Mouse (Mus musculus): ENCODE data around the gene Pgam5.

Gene Pgam5

DNA sequence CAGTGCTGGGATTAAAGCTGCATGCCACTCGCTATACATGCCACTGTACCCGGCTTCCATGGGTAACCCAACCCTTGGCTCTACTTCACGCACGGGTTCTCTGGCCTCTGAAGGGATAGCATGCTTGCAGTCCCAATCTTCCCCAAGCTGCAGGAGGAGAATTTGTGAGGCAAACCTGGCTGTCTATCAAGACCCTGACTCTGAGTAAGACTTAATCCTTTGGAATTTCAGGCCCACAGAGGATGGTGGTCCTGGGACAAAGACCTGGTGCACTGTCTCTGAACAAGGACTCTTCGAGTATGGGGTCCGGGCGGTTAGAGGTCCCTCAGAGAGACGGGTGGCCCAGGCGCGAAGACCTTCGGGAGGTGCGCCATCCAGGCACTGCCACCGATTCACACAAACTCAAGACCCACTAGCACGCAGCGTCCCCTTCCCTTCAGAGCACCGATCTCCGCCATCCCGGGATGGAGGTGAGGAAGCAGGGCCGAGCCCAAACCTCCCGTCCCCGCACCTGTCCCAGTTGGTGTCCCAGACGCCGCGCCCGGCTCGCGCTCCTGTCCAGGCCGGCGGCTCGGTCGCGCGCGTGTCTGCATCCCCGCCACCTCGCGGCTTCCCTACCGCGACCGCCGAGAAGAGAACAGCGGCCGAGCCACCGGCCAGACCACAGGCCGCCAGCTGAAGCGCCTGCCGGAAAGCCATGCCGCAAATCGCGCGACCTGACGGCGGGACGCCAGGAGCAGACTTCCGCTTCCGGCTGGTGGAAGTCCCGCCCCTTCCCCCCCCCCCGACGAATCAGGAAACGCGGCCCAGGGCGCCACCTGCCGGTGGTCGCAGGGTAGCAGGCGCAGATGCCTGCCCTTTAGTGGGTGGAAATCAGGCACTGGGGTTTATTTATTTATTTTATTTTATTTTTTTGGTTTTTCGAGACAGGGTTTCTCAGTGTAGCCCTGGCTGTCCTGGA lies at the start of gene Pgam5:
Pgam5 (minus strand) TSS at position 773 of the 961 bp plus-strand sequence.
- DNase-seq (ENCODE audit: low spot score in 2 of 2), result peak; percentile 85 to 86

DNA sequence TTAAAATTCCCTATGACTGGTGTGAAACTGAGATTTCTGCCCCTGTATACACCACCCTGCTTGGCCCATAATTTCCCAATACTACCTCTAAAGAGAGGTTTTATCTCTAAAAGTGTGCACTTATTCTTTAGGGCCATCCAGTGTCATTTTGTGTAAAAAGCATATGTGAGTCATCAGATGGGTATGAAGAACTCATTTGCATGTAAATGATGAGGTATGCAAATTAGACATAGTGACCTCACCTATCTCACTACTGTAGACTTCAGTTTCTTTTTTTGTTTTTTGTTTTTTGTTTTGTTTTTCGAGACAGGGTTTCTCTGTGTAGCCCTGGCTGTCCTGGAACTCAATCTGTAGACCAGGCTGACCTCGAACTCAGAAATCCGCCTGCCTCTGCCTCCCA lies 43.4 kb upstream of the Pgam5 start:
- no peak for DNase-seq (ENCODE audit: low spot score in 2 of 2)

DNA sequence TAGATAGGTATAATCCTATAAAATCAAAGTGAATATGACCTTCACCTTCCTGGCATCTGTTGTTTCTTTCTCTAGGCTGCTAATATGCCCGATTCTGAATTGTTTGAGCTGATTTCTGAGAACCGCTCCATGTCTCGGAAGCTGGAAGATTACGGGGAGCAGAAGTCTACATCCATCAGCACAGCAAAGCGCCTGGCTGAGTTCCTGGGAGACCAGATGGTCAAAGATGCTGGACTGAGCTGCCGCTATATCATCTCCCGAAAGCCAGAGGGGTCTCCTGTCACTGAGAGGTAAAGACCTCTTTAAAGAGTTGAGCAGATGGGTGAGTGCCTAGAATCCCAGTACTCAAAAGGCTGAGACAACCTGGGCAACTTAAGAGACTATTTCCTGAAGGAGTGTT lies 39.1 kb upstream of the Pgam5 start:
- no peak for DNase-seq (ENCODE audit: low spot score in 2 of 2)

DNA sequence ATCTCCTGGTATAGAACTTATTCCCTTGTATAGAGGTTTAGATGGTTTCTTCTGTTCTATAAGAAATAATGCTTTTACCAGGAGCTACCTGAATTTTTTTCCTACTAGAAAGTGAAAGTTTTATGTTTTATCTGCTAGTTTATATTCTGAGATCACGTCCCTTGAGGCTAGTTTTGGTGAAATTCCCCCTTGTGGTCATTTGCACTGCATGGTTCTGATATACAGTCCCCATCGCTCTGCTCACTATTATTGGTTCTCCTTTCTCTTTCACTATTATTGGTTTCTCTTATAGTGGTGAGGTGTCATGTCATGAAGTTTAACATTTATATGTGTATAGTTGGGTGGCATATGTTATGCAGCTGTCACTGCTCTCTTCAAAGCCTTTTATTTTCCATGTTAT lies 30.9 kb upstream of the Pgam5 start:
- no peak for DNase-seq (ENCODE audit: low spot score in 2 of 2)

DNA sequence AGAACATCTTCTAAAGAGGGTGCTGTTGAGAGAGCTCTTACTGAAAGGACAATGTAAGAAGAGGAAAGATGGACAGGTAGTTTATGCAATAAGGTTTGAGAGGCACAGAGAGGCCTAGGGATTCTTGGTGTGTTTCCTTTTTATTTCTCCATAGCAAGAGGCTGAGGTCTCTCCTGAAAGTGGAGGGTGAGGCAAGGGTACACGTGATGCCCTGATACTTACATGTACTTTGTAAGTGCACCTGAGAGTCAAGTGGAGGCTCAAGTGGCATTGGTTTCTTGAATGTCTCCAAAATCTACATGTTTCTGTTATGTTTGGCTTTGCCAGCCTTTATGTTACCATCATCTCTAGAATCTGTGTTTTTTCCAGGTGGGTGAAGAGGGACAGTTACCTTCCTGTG lies 26.9 kb upstream of the Pgam5 start:
- DNase-seq (ENCODE audit: low spot score in 2 of 2), result no peak

DNA sequence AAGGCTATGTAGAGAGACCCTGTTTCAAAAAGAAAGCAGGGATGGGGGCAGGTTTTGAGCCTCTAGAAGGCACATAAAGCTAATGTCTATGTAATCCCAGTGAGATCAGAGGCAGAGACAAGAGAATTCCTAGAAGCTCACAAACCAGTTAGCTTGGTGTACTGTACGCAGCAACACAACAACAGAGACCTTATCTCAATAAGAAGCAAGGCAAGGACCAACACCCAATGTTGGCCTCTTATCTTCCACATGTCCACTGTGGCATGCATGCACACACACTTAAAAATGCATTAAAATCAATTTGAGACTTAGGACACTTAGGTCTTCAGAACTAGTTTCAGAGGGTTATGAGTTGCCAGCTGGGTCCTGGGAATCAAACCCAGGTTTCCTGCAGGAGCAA lies 21.9 kb upstream of the Pgam5 start:
- no peak for DNase-seq (ENCODE audit: low spot score in 2 of 2)

DNA sequence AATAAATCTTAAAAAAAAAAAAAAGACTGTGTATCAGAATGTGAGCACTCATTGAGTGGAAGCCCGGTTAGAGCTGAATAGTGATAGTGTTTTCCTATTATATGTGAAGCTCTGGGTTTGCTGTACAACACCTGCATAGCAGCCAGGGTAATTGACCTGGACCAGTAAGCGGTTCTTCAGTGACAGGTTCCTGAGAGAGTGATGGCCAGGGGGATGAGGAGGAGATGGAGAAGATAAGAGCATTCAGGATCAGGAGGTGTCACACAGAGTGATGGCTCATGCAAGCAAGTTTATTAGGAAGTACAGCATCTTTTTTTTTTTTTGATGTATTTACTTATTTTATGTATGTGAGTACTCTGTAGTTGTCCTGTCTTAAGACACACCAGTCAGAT lies 17.4 kb upstream of the Pgam5 start:
- no peak for DNase-seq (ENCODE audit: low spot score in 2 of 2)

GRCm38 (mm10) chr5:110286446-110287083 lies 16.9 kb upstream of the Pgam5 start:
- no peak for DNase-seq (ENCODE audit: low spot score in 2 of 2)

- DNase-seq (ENCODE audit: low spot score in 2 of 2), result peak; percentile 82
Measured at GRCm38 (mm10) chr5:110285770-110286445, 16.2 kb upstream of the Pgam5 start, which contains the start of the genes Pxmp2 and Pole. TSS of gene Pxmp2 (minus strand) at chr5:110286186. TSS of gene Pole (plus strand) at chr5:110286306.

- no peak for DNase-seq (ENCODE audit: low spot score in 2 of 2)
Measured at GRCm38 (mm10) chr5:110285156-110285555, 15.4 kb upstream of the Pgam5 start.

GRCm38 (mm10) chr5:110284536-110284935 lies 14.8 kb upstream of the Pgam5 start:
- DNase-seq (ENCODE audit: low spot score in 2 of 2), result peak; percentile 32

- DNase-seq (ENCODE audit: low spot score in 2 of 2), result no peak
Measured at GRCm38 (mm10) chr5:110281984-110282383, 12.3 kb upstream of the Pgam5 start.

DNA sequence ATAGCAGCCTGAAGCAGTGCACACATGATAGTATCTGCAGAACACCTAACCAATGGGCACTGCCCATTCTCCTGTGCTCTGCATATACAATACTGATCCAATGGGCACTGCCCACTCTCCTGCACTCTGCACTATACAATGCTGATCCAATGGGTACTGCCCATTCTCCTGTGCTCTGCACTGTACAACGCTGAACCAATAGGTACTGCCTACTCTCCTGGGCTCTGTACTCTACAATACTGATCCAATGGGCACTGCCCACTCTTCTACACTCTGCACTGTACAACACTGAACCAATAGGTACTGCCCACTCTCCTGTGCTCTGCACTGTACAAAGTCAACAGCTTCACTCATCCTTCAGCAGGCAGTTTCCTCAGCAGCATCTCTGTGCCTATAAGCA lies 7.2 kb upstream of the Pgam5 start:
- DNase-seq (ENCODE audit: low spot score in 2 of 2), result no peak

GRCm38 (mm10) chr5:110276391-110276790 lies 6.7 kb upstream of the Pgam5 start:
- no peak for DNase-seq (ENCODE audit: low spot score in 2 of 2)

DNA sequence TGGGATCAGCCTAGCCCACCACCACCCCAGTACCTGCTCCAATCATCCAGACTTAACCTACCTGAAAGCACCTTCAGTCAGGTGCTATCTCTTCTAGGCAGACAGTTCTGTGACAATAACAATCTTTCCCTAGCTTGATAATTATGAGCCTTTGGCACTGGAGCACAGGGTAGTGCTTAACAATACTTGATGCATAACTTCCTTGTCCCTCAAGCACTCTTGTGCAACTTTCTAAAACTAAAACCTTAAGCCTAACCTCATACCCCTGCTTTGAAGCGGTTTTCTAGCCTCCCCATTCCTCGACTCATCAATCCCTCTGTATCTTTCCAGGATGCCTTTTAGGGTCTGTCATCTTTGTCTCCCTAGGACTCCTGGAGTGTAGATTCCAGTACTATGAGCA lies 5.1 kb upstream of the Pgam5 start:
- DNase-seq (ENCODE audit: low spot score in 2 of 2), result no peak

- no peak for DNase-seq (ENCODE audit: low spot score in 2 of 2)
Measured at GRCm38 (mm10) chr5:110274147-110274546, 4.4 kb upstream of the Pgam5 start.

DNA sequence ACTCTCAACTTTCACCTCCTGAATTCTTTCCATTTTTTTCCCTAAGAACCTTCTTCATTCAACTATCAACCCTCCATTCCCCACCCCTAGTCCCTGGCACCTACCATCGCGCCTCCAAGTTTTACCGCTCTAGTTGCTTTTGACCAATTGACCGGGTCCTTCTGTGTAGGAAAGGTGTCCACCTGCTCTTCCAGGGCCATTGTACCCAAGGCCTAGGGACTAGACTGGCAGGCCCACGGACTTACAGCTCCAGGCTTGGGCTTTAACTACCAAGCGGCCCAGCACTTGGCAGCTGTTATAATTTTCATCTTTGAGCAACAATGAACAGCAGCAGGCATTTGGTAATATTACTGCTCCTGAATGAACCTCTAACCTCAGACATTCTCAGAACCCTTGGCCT lies 529 bp upstream of the Pgam5 start:
- no peak for DNase-seq (ENCODE audit: low spot score in 2 of 2)

DNA sequence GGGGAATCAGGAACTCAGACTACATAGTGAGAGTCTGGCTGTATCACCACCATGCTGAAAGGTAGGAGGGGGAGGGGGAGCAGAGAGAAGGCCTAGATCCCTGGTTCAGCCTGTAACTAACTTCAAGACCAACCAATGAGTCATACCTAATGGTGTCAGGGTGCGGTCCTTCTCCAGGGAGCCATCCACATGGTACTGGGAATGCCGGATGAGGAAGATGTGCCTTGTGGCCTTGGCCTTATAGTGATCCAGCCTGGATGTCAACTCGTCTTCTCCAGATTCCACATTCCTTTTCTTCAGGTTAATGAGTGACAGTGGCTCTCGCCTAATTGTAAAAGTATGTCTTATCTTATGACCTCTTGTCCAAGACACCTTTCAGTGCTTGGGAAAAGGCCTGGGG lies 2.8 kb downstream of the Pgam5 start:
- DNase-seq (ENCODE audit: low spot score in 2 of 2), result no peak

GRCm38 (mm10) chr5:110244091-110244490 lies 25.6 kb downstream of the Pgam5 start:
- no peak for DNase-seq (ENCODE audit: low spot score in 2 of 2)

GRCm38 (mm10) chr5:110232346-110232745 lies 37.4 kb downstream of the Pgam5 start:
- DNase-seq (ENCODE audit: low spot score in 2 of 2), result no peak

GRCm38 (mm10) chr5:110231638-110232037 lies 38.1 kb downstream of the Pgam5 start:
- DNase-seq (ENCODE audit: low spot score in 2 of 2), result no peak

DNA sequence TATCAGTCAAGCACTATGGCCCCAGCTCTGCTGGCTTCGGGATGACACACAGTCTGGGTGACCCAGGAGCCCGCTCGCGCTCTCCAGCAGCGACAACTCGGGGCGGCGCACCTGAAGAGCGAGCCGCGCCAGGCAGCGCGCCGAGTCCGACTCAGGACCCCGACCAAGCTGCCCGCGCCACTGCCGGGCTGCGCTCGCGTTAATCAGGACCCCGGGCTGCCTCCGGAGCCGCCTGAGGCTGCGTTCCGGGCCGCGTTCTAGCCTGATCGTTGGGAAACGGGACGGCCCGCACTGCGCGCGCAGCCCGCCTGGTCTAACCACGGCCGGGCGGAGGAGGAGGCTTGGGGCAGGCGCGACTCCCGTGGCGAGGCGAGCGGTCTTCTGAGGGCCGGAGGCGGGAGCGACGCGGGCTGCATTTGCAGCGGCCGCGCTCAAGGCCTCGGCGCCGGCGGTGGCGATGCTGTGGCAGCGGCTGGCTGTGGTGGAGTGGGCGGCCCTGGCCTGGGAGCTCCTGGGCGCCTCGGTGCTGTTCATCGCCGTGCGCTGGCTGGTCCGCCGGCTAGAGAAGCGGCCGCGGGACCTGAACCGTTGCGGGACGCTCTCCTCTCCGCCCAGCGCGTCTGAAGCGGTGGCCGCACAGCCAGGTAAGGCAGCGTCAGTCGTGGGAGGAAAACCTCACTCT lies 38.8 kb downstream of the Pgam5 start, which contains the start of gene Ankle2:
Ankle2 (plus strand) TSS at position 225 of the 682 bp plus-strand sequence.
- DNase-seq (ENCODE audit: low spot score in 2 of 2), result peak; percentile 89 to 90
